Mouse (Mus musculus) retina, embryonic 14.5 days (tissue): ENCODE data around the gene Prkaca.

Experiments used
- DNase-seq: peaks from one replicate; pipeline ENCODE4 v3.0.0-alpha.2; 2015; ENCODE audit warnings: low spot score

Prkaca gene

GRCm38 (mm10) chr8:83972150-83973120 is at the start of gene Prkaca:
Gene Prkaca (plus strand): TSS chr8:83972993.
- DNase-seq: peak; percentile 98

GRCm38 (mm10) chr8:83924585-83924984 is 48.2 kb upstream of the Prkaca start:
- DNase-seq: no peak

- DNase-seq: no peak
Measured at GRCm38 (mm10) chr8:83926266-83926665, 46.5 kb upstream of the Prkaca start.

- DNase-seq: no peak
Measured at GRCm38 (mm10) chr8:83934222-83934621, 38.6 kb upstream of the Prkaca start.

GRCm38 (mm10) chr8:83934994-83935393 is 37.8 kb upstream of the Prkaca start:
- DNase-seq: no peak

GRCm38 (mm10) chr8:83935435-83935834 is 37.4 kb upstream of the Prkaca start:
- no peak for DNase-seq

GRCm38 (mm10) chr8:83937645-83938044 is 35.1 kb upstream of the Prkaca start:
- no peak for DNase-seq

GRCm38 (mm10) chr8:83938330-83938729 is 34.5 kb upstream of the Prkaca start:
- no peak for DNase-seq

- no peak for DNase-seq
Measured at GRCm38 (mm10) chr8:83941066-83941677, 31.6 kb upstream of the Prkaca start.

GRCm38 (mm10) chr8:83942446-83942845 is 30.3 kb upstream of the Prkaca start:
- DNase-seq: no peak

GRCm38 (mm10) chr8:83945540-83945939 is 27.3 kb upstream of the Prkaca start:
- no peak for DNase-seq

GRCm38 (mm10) chr8:83954749-83955105 is 18.1 kb upstream of the Prkaca start:
- no peak for DNase-seq

GRCm38 (mm10) chr8:83955106-83955957 is 17.5 kb upstream of the Prkaca start, which contains the start of the genes Gm10644 and Asf1b:
Gene Gm10644 (minus strand): TSS chr8:83955205.
Gene Asf1b (plus strand): TSS chr8:83955507.
- peak; percentile 100 for DNase-seq

GRCm38 (mm10) chr8:83955958-83956218 is 16.9 kb upstream of the Prkaca start:
- no peak for DNase-seq

- peak; percentile 52 for DNase-seq
Measured at GRCm38 (mm10) chr8:83956789-83957188, 16.0 kb upstream of the Prkaca start.

- DNase-seq: no peak
Measured at GRCm38 (mm10) chr8:83964015-83964765, 8.6 kb upstream of the Prkaca start.

- DNase-seq: no peak
Measured at GRCm38 (mm10) chr8:83967701-83968100, 5.1 kb upstream of the Prkaca start.

- no peak for DNase-seq
Measured at GRCm38 (mm10) chr8:83971121-83971520, 1.7 kb upstream of the Prkaca start.

GRCm38 (mm10) chr8:83971661-83972060 is 1.1 kb upstream of the Prkaca start:
- DNase-seq: no peak

- DNase-seq: peak; percentile 51
Measured at GRCm38 (mm10) chr8:83973161-83974031, 603 bp downstream of the Prkaca start.

GRCm38 (mm10) chr8:83974521-83974920 is 1.7 kb downstream of the Prkaca start:
- no peak for DNase-seq
